Mouse (Mus musculus) hindbrain, embryonic 13.5 days (tissue): ENCODE measurements around the gene Gm648. TPM values are rescaled to one million over a fixed set of nuclear protein-coding genes. Genes with fewer than 3 reads are reported as not detected.
"Not testable (repeated sequence)": the region's sequence is repeated elsewhere in the genome, so short reads cannot be mapped to it uniquely, and the experiment has no call there.

ENCODE experiments used
- ATAC-seq: fragments of 200-750 bp; cut with Nextera tagmentation; 2 replicates; pipeline ENCODE4 v1.8.0; 2017; ENCODE audit warnings: moderate TSS enrichment; ENCODE audit not compliant: low FRiP score
- H3K27ac ChIP-seq: fragments of 300-500 bp; sonication (generic); 2 replicates; pipeline ENCODE4 v1.5.1; 2015; ENCODE audit warnings: inconsistent platforms, mild to moderate bottlenecking, moderate library complexity
- H3K27me3 ChIP-seq: fragments of 300-500 bp; sonication (generic); 2 replicates; pipeline ENCODE4 v1.6.1; 2015; ENCODE audit warnings: mild to moderate bottlenecking, inconsistent platforms
- H3K36me3 ChIP-seq: fragments of 300-500 bp; sonication (generic); 2 replicates; pipeline ENCODE4 v1.6.1; 2015; ENCODE audit warnings: mild to moderate bottlenecking, inconsistent platforms
- H3K4me1 ChIP-seq: fragments of 300-500 bp; sonication (generic); replicated peaks from 2 replicates; pipeline ENCODE4 v1.6.1; 2015; ENCODE audit warnings: inconsistent platforms
- H3K4me2 ChIP-seq: fragments of 300-500 bp; sonication (generic); 2 replicates; pipeline ENCODE4 v1.6.1; 2015; ENCODE audit warnings: inconsistent platforms, mild to moderate bottlenecking, moderate library complexity
- H3K4me3 ChIP-seq: fragments of 300-500 bp; sonication (generic); 2 replicates; pipeline ENCODE4 v1.5.1; 2015; ENCODE audit warnings: mild to moderate bottlenecking, inconsistent platforms
- H3K9ac ChIP-seq: fragments of 300-500 bp; sonication (generic); 2 replicates; pipeline ENCODE4 v1.6.1; 2015; ENCODE audit warnings: mild to moderate bottlenecking, inconsistent platforms
- H3K9me3 ChIP-seq: fragments of 300-500 bp; sonication (generic); 2 replicates; pipeline ENCODE4 v1.6.1; 2016; ENCODE audit warnings: inconsistent platforms
- WGBS: fragments of 180-500 bp; shearing (Covaris S2); methylation state at CpG from one replicate; pipeline ENCODE4 v1.1.7; 2015; 5-methylcytosine and 5-hydroxymethylcytosine counted together
- polyA plus RNA-seq: library from polyadenylated mRNA; unstranded; fragments of >200 nt; fragmentation: Nextera tagmentation; extraction: Ambion mirVana; gene quantifications from 2 replicates; pipeline ENCODE4 v1.2.1, GENCODE M21; 2015

Gene Gm648
- polyA plus RNA-seq = 0.19 and 0.27 TPM in 2 replicates

DNA sequence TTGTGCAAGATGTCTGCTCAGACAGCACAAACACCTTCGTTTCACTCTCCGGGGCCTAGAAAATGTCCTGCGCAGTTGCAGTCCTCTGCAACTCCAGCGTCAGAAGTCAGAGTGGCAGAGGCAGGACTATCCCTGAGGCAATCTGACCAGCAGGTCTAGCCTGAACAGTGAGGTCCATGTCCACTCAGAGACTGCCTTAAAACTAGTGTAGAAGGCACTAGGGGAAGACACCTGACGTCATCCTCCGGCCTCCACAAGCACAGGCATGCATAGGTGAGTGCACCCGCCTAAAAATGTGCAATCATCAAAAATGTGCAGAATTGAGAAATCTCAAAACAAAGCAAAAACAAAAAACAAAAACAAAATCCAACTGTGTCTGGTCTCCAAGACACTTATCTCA is at the start of gene Gm648:
Gene Gm648, minus strand, starts transcription at position 101 of the 400 bp plus-strand sequence.
- Histone ChIP-seq H3K27ac (no peak within 1 kb of the TSS), H3K36me3 (no peaks in the 10 kb centered on the region), H3K9ac (no peak within 1 kb of the TSS), H3K4me1 (no peaks in the 10 kb centered on the region), H3K4me3 (no peak within 1 kb of the TSS), H3K27me3 (no peaks in the 10 kb centered on the region), H3K9me3 (no peaks in the 10 kb centered on the region), H3K4me2 (no peak within 1 kb of the TSS)
- 91% methylated on average over 7 of the region's 7 CpGs for WGBS
- no peak for ATAC-seq

- H3K27me3 ChIP-seq = no peaks in the 10 kb centered on the region
- peaks cover 11% of the 10 kb centered on the region for H3K4me1 ChIP-seq
- H3K36me3 ChIP-seq = no peaks in the 10 kb centered on the region
- H3K9ac ChIP-seq = peak within 1 kb of the TSS; percentile 82
- peak; percentile 99 for ATAC-seq
- peak within 1 kb of the TSS; percentile 87 for H3K27ac ChIP-seq
- H3K4me3 ChIP-seq = peak within 1 kb of the TSS; percentile 65
- WGBS = 11% methylated on average over 44 of the region's 44 CpGs
- H3K4me2 ChIP-seq = peak within 1 kb of the TSS; percentile 58
- no peaks in the 10 kb centered on the region for H3K9me3 ChIP-seq
These were observed 48.7 kb upstream of the Gm648 start, which contains the start of gene Mmgt1 for GRCm38 (mm10) chrX:56597887-56598640. TSS of gene Mmgt1 (minus strand) at chrX:56598069.

DNA sequence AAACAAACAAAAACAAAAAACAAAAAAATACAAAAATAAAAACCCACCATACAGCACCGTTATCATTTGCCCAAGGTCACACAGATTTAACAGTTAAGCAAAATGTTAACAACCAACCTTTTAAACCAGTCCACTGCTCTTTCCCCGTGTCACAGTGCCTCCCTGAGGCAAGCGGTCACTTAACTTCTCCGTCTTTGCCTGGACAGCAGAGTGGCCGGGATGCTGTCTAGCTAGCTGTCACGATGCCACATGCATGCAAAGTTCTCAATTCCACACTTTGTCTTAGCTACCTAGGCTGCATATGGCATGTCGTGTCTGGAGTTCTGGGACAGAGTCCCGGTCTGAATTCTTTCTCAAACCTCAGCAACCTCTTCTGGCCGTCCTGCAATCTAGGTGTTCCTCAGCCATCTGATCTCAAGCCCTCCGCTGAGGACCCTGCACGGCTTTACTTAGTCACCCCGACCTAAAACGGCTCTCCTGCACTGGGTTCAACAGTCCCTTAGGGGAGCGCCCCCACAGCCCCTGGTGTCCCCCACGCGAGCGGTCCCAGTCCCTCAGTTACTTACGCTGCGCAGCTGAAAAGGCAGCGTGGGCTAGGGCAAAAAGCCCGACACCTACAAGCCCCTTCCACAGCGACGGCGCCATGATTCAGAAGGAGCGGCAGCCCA is 47.9 kb upstream of the Gm648 start:
- peak; percentile 77; the same call in 1 of the 2 replicates for ATAC-seq
- H3K4me3 ChIP-seq = peak overlapping the region; percentile 65
- no peaks in the 10 kb centered on the region for H3K36me3 ChIP-seq
- no peaks in the 10 kb centered on the region for H3K27me3 ChIP-seq
- H3K9me3 ChIP-seq = no peaks in the 10 kb centered on the region
- H3K4me1 ChIP-seq = peaks cover 11% of the 10 kb centered on the region
- H3K27ac ChIP-seq = peak overlapping the region; percentile 87
- peak overlapping the region; percentile 82 for H3K9ac ChIP-seq
- 20% methylated on average over 25 of the region's 25 CpGs for WGBS
- H3K4me2 ChIP-seq = peak overlapping the region; percentile 58

DNA sequence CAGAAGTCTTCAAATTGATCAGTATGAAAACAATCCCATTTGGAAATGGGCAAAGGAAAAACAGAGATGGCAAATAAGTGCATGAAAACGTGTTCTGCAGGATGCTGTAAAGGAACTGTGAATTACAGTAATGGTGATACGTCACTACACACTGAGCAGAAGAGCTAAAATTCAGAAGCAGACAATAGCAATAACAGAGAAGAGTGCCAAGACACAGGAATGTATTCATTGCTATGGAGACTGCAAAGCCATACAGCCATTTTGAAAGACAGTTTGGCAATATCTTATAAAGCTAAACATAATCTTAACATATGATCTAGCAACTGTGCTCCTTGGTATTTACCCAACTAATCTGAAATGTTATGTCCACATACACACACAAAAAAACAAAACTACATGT is 28.8 kb upstream of the Gm648 start:
- 81% methylated on average over 2 of the region's 2 CpGs for WGBS
- H3K27ac ChIP-seq = no peak overlapping the region
- H3K4me2 ChIP-seq = no peak overlapping the region
- H3K36me3 ChIP-seq = no peaks in the 10 kb centered on the region
- no peaks in the 10 kb centered on the region for H3K27me3 ChIP-seq
- ATAC-seq = no peak
- H3K4me1 ChIP-seq = no peaks in the 10 kb centered on the region
- H3K9ac ChIP-seq = no peak overlapping the region
- no peaks in the 10 kb centered on the region for H3K9me3 ChIP-seq
- no peak overlapping the region for H3K4me3 ChIP-seq

DNA sequence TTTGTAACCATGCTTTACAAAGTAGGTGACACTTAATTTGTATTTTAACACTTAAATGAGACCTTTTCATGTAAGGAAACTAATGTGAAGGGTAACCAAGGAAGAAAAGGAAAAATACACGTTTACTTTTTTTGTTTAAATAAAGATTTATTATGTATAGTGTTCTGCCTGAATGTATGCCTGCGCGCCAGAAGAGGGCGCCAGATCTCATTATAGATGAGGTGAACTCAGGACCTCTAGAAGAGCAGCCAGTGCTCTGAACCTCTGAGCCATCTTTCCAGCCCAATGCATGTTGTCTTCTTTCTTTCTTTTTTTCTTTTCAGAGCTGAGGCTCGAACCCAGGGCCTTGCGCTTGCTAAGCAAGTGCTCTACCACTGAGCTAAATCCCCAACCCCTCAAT is 23.1 kb upstream of the Gm648 start:
- H3K27me3 ChIP-seq = no peaks in the 10 kb centered on the region
- 18% methylated on average over 6 of the region's 6 CpGs for WGBS
- H3K27ac ChIP-seq = no peak overlapping the region
- H3K9ac ChIP-seq = no peak overlapping the region
- H3K4me1 ChIP-seq = no peaks in the 10 kb centered on the region
- no peaks in the 10 kb centered on the region for H3K9me3 ChIP-seq
- no peak overlapping the region for H3K4me3 ChIP-seq
- no peaks in the 10 kb centered on the region for H3K36me3 ChIP-seq
- ATAC-seq = no peak
- H3K4me2 ChIP-seq = no peak overlapping the region

- Histone ChIP-seq H3K36me3 (no peaks in the 10 kb centered on the region), H3K27ac (no peak overlapping the region), H3K4me1 (no peaks in the 10 kb centered on the region), H3K27me3 (no peaks in the 10 kb centered on the region), H3K9ac (no peak overlapping the region), H3K4me2 (no peak overlapping the region), H3K4me3 (no peak overlapping the region), H3K9me3 (no peaks in the 10 kb centered on the region)
- WGBS = 89% methylated on average over 3 of the region's 3 CpGs
- no peak for ATAC-seq
These were observed 4.2 kb upstream of the Gm648 start for GRCm38 (mm10) chrX:56553584-56553983.

DNA sequence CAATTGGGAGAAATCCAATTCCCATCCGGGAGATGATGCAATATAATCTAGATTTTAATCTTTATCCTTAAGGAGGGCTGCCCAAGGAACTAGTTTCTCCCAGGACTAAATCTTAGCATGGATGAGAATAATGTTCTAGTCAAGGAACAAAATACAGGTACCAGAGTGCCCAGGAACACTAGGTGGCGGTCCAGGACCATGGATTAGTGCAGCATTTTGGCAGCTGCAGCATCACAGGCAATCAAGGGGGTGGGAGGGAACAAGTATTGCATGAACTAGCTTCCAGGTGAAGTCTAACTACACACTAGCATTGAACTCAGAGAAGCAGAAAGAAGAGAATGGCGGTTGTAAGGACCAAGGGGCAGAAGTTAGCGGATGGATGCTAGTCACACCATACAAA is 12.2 kb downstream of the Gm648 start:
- ATAC-seq = no peak
- no peak overlapping the region for H3K27ac ChIP-seq
- no peak overlapping the region for H3K4me3 ChIP-seq
- no peak overlapping the region for H3K4me2 ChIP-seq
- WGBS = 54% methylated on average over 4 of the region's 4 CpGs
- H3K9ac ChIP-seq = no peak overlapping the region
- H3K9me3 ChIP-seq = no peaks in the 10 kb centered on the region
- H3K4me1 ChIP-seq = no peaks in the 10 kb centered on the region
- H3K36me3 ChIP-seq = no peaks in the 10 kb centered on the region
- no peaks in the 10 kb centered on the region for H3K27me3 ChIP-seq

DNA sequence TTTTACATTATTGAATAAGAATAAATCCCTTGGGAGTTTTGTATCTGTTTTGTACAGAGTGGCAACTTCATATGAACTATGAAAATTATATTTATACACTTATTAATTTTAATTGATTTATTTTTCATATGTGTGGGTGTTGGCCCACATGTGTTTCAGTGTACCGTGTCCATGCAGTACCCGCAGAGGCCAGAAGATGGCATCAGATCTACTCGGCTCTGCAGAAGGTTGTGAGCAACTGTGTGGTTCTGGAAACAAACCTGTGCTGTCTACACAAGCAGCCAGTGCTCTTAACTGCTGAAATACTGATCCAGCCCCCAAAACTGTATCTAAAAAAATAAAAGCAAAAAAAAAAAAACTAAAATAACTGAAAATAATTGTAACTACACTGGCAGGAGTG is 18.1 kb downstream of the Gm648 start:
- Histone ChIP-seq H3K4me2 (no peak overlapping the region), H3K4me3 (no peak overlapping the region), H3K27me3 (no peaks in the 10 kb centered on the region), H3K9me3 (no peaks in the 10 kb centered on the region), H3K27ac (no peak overlapping the region), H3K9ac (no peak overlapping the region), H3K4me1 (no peaks in the 10 kb centered on the region), H3K36me3 (no peaks in the 10 kb centered on the region)
- ATAC-seq = no peak
- WGBS = 14% methylated on average over 3 of the region's 3 CpGs

DNA sequence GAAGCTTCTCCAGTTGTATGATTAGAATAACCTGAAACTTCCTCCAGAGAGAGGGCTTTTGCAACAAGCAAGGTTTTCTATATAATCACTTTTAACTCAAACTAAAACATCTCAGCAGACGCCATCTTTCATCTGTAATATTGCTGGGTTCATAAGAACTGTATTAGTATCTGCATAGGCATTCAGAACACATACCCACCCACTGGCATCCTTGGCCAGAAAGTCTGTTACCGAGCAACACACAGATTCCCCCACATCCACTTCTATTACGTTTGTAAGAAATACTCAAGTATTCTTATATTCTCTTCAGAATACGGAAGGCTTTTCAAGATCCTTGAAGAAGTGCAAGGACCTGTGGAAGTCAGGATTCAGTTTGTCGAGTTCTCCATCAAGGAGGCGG is 25.0 kb downstream of the Gm648 start, which contains the start of gene Gm10477:
Gene Gm10477, plus strand, starts transcription at position 301 of the 400 bp plus-strand sequence.
- ATAC-seq, H3K4me2 ChIP-seq, H3K4me1 ChIP-seq, H3K27ac ChIP-seq, H3K27me3 ChIP-seq, H3K9me3 ChIP-seq, H3K9ac ChIP-seq, H3K36me3 ChIP-seq, H3K4me3 ChIP-seq: not testable (repeated sequence)
- 90% methylated on average over 6 of the region's 6 CpGs for WGBS

DNA sequence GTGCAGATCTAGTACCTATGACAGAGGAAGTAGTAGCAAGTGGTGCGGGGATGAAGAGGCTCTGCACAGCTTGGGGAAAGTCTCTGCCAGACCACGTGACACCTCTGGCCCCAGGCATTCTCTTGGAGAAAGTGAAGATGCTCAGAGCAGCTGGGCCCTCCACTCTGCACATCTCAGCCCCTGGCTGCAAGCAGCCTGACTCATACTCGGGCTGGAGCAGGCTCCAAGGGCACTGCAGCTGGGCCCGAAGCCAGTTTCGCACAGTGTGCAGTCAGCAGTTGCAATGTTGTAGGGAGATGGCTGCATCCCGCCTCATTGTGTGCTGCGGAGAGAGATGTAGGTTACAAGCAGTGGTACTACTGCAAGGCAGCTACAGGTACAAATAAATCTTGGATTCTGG is 52.2 kb downstream of the Gm648 start:
- Histone ChIP-seq H3K27ac (no peak overlapping the region), H3K4me1 (no peaks in the 10 kb centered on the region), H3K9ac (no peak overlapping the region), H3K9me3 (no peaks in the 10 kb centered on the region), H3K27me3 (no peaks in the 10 kb centered on the region), H3K4me3 (no peak overlapping the region), H3K4me2 (no peak overlapping the region), H3K36me3 (peaks cover 9% of the 10 kb centered on the region)
- no peak for ATAC-seq
- 86% methylated on average over 7 of the region's 7 CpGs for WGBS
